Mouse (Mus musculus) midbrain, embryonic 11.5 days (tissue): ENCODE measurements around the gene Hsd17b11. TPM values are rescaled to one million over a fixed set of nuclear protein-coding genes. Genes with fewer than 3 reads are reported as not detected.

ENCODE experiments used
- ATAC-seq: fragments of 200-750 bp; cut with Nextera tagmentation; 2 replicates; pipeline ENCODE4 v1.8.0; 2017; ENCODE audit warnings: moderate TSS enrichment, moderate library complexity; ENCODE audit not compliant: low FRiP score
- DNase-seq: peaks from one replicate; pipeline ENCODE4 v3.0.0; 2015; ENCODE audit warnings: low spot score; ENCODE audit errors: missing footprints
- H3K27ac ChIP-seq: fragments of 300-500 bp; sonication (generic); 2 replicates; pipeline ENCODE4 v1.5.1; 2014; ENCODE audit warnings: low read depth, low read length
- H3K27me3 ChIP-seq: fragments of 300-500 bp; sonication (generic); 2 replicates; pipeline ENCODE4 v1.6.1; 2014; ENCODE audit warnings: mild to moderate bottlenecking, low read length, moderate library complexity, mixed read lengths; ENCODE audit not compliant: control insufficient read depth, insufficient read depth
- H3K36me3 ChIP-seq: fragments of 300-500 bp; sonication (generic); 2 replicates; pipeline ENCODE4 v1.6.1; 2014; ENCODE audit warnings: mild to moderate bottlenecking, low read length, moderate library complexity, mixed read lengths; ENCODE audit not compliant: control insufficient read depth, insufficient read depth
- H3K4me1 ChIP-seq: fragments of 300-500 bp; sonication (generic); 2 replicates; pipeline ENCODE4 v1.6.1; 2014; ENCODE audit warnings: low read length; ENCODE audit not compliant: control insufficient read depth, insufficient read depth
- H3K4me2 ChIP-seq: fragments of 300-500 bp; sonication (generic); 2 replicates; pipeline ENCODE4 v1.6.1; 2014; ENCODE audit warnings: mild to moderate bottlenecking, moderate library complexity
- H3K4me3 ChIP-seq: fragments of 300-500 bp; sonication (generic); 2 replicates; pipeline ENCODE4 v1.5.1; 2014; ENCODE audit warnings: low read depth, low read length
- H3K9ac ChIP-seq: fragments of 300-500 bp; sonication (generic); 2 replicates; pipeline ENCODE4 v1.6.1; 2014; ENCODE audit warnings: low read length
- H3K9me3 ChIP-seq: fragments of 300-500 bp; sonication (generic); 2 replicates; pipeline ENCODE4 v1.6.1; 2016; ENCODE audit warnings: low read length; ENCODE audit not compliant: control insufficient read depth
- WGBS: fragments of 180-500 bp; shearing (Covaris S2); extraction: QIAGEN DNeasy Blood & Tissue Kit; methylation state at CpG from one replicate; pipeline ENCODE4 v1.1.7; 2014; 5-methylcytosine and 5-hydroxymethylcytosine counted together
- polyA plus RNA-seq: library from polyadenylated mRNA; unstranded; fragments of >200 nt; fragmentation: Nextera tagmentation; extraction: Ambion mirVana; gene quantifications from 2 replicates; pipeline ENCODE4 v1.2.1, GENCODE M21; 2014

Gene Hsd17b11
- polyA plus RNA-seq, 1 experiment from 2014 or later = 1.1 TPM

DNA sequence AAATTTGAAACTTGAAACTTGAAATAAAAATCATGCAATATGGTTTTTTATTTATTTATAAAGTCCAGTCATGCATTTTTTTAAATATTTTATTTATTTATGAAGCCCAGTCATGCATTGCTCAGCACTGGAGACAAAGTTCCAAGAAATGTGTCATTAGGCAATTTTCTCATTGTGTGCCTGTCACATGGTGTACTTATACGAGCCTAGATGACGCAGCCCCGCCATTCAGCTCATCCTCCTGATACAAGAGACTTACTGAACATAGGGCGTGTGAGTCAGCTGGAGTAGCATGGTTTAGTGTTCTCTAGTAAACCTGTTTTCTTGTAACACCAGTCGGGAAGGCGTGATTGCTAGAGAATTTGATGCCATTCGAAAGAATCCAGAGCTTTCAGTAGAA, 34.6 kb upstream of the Hsd17b11 start:
- H3K36me3 ChIP-seq = peaks cover 6% of the 10 kb centered on the region
- no peaks in the 10 kb centered on the region for H3K9me3 ChIP-seq
- 92% methylated on average over 7 of the region's 7 CpGs for WGBS
- no peak overlapping the region for H3K9ac ChIP-seq
- no peak overlapping the region for H3K4me2 ChIP-seq
- no peak for DNase-seq
- no peaks in the 10 kb centered on the region for H3K4me1 ChIP-seq
- no peaks in the 10 kb centered on the region for H3K27me3 ChIP-seq
- ATAC-seq = no peak
- no peak overlapping the region for H3K4me3 ChIP-seq
- no peak overlapping the region for H3K27ac ChIP-seq

DNA sequence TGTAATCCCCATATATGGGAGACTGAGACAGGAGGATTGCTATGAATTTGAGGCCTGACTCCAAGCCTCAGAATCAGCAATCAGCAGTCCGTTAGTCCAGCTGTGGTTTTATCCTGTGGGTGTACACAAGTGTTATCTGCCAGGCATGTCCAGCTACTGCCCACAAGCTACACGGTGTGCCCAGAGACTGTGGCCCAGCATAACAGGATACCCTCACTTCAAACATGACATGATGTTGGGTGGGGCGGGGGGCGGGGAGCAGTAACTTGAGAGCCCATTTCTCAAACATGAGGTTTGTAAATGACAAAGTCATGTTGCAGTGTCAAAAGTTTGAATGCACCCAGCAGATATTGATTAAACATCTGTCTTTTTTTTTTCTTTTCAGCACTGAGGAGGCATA, 34.1 kb upstream of the Hsd17b11 start:
- Histone ChIP-seq H3K4me3 (no peak overlapping the region), H3K4me1 (no peaks in the 10 kb centered on the region), H3K27me3 (no peaks in the 10 kb centered on the region), H3K9ac (no peak overlapping the region), H3K4me2 (no peak overlapping the region), H3K36me3 (peaks cover 10% of the 10 kb centered on the region), H3K9me3 (no peaks in the 10 kb centered on the region), H3K27ac (no peak overlapping the region)
- DNase-seq (no peak), ATAC-seq (no peak)
- WGBS = 91% methylated on average over 4 of the region's 4 CpGs

DNA sequence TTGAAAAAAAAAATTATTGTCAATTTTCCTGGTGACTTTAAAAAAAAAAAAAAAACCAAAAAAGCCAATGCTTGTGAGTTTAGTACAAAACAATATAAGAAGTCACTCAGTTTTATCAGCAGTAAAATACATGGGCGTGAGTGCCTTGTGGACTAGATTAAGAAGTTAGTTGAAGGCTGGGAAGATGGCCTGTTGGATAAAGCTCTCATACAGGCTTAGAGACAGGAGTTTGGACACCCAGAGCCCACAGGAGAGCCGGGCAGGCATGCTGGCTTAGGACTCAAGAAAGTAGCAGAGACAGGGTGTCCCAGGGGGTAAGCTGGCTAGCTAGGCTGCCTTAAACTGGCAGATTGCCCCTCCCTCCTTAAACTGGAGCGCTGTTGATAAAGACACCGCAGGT, 33.2 kb upstream of the Hsd17b11 start:
- 94% methylated on average over 4 of the region's 4 CpGs for WGBS
- Histone ChIP-seq H3K9ac (no peak overlapping the region), H3K4me3 (no peak overlapping the region), H3K27ac (no peak overlapping the region), H3K4me2 (no peak overlapping the region), H3K36me3 (peaks cover 10% of the 10 kb centered on the region), H3K9me3 (no peaks in the 10 kb centered on the region), H3K4me1 (no peaks in the 10 kb centered on the region), H3K27me3 (no peaks in the 10 kb centered on the region)
- ATAC-seq (no peak), DNase-seq (no peak)

DNA sequence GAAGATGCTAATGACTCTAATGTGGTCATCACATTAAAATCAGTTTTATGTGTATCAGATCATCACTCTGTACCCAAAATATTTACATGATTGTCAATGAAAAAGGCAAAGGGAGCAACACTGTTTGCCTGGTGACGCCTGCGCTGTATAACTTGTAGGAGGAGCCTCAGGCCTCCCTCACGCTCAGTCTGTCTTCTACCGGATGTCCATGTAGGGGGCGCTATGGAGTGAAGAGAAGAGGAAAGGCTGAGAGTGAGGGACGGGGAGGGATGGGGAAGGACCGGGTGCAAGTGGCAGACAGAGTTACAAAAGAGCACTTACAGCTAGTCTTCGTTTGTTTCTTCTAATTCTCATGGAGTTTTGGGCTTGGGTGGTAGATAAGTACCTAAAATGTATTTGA, 31.2 kb upstream of the Hsd17b11 start:
- no peak overlapping the region for H3K27ac ChIP-seq
- 58% methylated on average over 8 of the region's 8 CpGs for WGBS
- ATAC-seq = no peak
- no peaks in the 10 kb centered on the region for H3K27me3 ChIP-seq
- peaks cover 1% of the 10 kb centered on the region; the same call in 1 of the 2 replicates for H3K4me1 ChIP-seq
- no peak overlapping the region for H3K4me2 ChIP-seq
- no peaks in the 10 kb centered on the region for H3K9me3 ChIP-seq
- DNase-seq = no peak
- H3K9ac ChIP-seq = no peak overlapping the region
- H3K36me3 ChIP-seq = peaks cover 10% of the 10 kb centered on the region
- no peak overlapping the region for H3K4me3 ChIP-seq

DNA sequence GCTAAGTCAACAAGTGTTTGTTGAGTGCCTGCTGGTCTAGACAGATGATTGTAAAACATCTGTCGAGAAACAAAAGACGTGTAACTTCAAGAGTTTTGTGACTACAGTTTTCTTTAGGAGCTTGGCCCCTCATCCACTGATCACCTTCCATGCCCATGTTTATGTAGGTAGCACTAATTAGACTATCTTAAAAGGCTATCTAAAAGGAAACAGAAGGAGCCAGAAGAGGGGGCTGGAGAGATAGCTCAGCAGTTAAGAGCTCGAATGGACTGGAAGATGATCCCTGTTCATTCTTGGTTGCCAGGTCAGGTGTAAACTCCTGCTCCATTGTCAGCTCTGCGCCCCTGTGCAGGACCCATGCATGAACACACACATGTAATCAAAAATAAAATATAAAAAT, 26.4 kb upstream of the Hsd17b11 start:
- no peaks in the 10 kb centered on the region for H3K27me3 ChIP-seq
- peaks cover 4% of the 10 kb centered on the region; the same call in 1 of the 2 replicates for H3K4me1 ChIP-seq
- H3K4me2 ChIP-seq = peak overlapping the region; percentile 46
- DNase-seq (no peak), ATAC-seq (no peak)
- H3K9ac ChIP-seq = no peak overlapping the region
- peaks cover 10% of the 10 kb centered on the region for H3K36me3 ChIP-seq
- WGBS = 59% methylated on average over 4 of the region's 4 CpGs
- no peaks in the 10 kb centered on the region for H3K9me3 ChIP-seq
- peak overlapping the region; percentile 68; the same call in 1 of the 2 replicates for H3K4me3 ChIP-seq
- no peak overlapping the region for H3K27ac ChIP-seq

DNA sequence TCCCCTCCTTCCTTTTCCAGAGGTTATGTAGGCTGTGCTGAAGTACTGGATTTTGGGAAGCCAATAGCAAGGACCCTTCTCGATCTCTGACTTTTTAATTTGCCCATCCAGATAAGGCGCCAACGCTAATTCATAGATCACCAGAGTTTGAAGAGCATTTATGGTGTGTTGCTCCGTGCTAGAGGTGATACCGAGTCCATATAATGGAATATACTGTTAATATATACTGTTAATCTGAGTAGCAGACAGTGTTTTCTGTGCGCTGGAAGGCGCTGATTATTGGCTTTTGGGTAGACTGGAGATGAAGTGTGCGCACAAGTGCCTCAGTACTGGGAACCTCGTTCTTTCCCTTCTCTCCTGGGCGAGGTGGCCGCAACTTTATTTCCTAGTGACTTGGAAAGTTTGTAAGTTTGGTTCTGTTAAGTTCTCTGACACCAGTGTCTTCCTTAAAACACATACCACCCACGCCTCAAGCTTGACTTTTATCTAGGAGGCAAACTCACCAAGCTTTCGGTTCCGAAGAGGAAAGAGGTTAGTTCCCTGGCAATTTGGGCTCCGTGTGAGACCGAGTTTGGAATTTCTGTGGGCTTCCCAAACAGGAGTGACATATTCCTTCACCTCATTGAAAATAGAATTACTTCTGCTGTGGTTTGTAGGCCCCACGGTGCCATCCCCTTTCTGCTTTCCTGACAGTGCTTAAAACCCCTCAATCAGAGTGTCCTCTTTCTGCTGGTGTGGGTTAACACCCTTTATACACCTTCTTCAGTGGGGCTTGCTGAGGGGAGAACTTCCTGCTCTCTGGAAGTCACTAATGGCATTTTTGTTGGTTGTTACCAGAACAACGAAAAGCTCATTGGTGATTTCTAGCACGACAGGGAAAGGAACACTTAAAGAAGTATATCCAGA, 25.7 kb upstream of the Hsd17b11 start:
- peaks cover 4% of the 10 kb centered on the region; the same call in 1 of the 2 replicates for H3K4me1 ChIP-seq
- no peak; the same call in 1 of the 2 replicates for ATAC-seq

DNA sequence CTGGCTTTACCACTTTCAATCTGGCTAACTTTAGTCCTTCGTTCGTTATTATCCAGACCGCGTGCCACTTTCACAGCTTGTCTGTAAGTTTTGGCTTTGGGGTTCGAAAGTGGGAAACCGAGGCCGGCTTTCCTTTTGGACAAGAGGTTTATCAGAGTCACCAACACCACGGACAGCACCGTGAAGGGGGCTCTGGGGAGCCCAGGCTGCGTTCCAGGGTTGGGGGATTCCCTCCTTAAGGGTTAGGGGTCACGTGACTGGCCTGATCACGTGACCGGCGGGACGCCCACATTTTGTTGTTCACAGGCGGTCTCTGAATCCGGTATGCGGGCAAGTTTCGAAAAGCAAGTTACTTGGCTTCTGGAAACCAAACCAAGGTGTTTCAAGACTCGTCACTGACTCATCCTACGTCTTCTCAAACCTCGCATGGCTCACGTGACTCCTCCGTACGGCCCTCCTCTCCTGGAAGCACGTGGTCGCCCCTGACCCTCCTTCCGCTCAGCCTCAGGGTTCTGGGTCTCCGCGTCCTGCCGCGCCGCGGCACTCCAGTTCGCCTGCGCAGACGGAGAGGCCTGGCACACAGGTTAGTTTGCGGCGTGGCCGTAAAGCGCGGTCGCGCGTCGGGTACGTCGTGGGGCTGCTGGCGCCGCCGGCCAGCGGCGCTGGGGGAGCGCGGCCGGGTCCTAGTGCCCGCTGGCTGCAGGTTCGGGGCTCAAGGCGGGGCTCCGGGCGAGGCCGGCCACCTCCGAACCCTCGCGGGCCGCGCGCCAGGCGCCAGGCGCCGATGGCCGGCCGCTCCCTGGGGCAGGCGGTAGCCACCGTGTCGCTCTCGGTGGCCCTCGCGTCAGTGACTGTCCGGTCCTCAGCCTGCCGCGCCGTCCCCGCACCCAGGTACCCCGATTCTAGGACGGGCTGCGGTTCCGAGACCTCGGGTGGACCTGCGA, 24.8 kb upstream of the Hsd17b11 start, which contains the start of gene Nudt9:
Nudt9 (plus strand) TSS at position 51 of the 944 bp plus-strand sequence.
- 6% methylated on average over 88 of the region's 90 CpGs for WGBS
- peak within 1 kb of the TSS; percentile 88 for H3K9ac ChIP-seq
- H3K27ac ChIP-seq = peak within 1 kb of the TSS; percentile 67; the same call in 1 of the 2 replicates
- peak within 1 kb of the TSS; percentile 46 for H3K4me2 ChIP-seq
- ATAC-seq (peak; percentile 99), DNase-seq (peak; percentile 99)
- peak within 1 kb of the TSS; percentile 68 for H3K4me3 ChIP-seq
- no peaks in the 10 kb centered on the region for H3K27me3 ChIP-seq
- peaks cover 7% of the 10 kb centered on the region for H3K36me3 ChIP-seq
- peaks cover 4% of the 10 kb centered on the region; the same call in 1 of the 2 replicates for H3K4me1 ChIP-seq
- no peaks in the 10 kb centered on the region for H3K9me3 ChIP-seq

More for the DNA sequence above, 25.7 kb upstream of the Hsd17b11 start:
- peak overlapping the region; percentile 46 for H3K4me2 ChIP-seq
- no peak for DNase-seq
- WGBS = 13% methylated on average over 19 of the region's 19 CpGs
- H3K4me3 ChIP-seq = peak overlapping the region; percentile 68
- H3K27me3 ChIP-seq = no peaks in the 10 kb centered on the region
- H3K36me3 ChIP-seq = peaks cover 10% of the 10 kb centered on the region
- no peak overlapping the region; the same call in 1 of the 2 replicates for H3K27ac ChIP-seq
- no peaks in the 10 kb centered on the region for H3K9me3 ChIP-seq
- H3K9ac ChIP-seq = peak overlapping the region; percentile 88

DNA sequence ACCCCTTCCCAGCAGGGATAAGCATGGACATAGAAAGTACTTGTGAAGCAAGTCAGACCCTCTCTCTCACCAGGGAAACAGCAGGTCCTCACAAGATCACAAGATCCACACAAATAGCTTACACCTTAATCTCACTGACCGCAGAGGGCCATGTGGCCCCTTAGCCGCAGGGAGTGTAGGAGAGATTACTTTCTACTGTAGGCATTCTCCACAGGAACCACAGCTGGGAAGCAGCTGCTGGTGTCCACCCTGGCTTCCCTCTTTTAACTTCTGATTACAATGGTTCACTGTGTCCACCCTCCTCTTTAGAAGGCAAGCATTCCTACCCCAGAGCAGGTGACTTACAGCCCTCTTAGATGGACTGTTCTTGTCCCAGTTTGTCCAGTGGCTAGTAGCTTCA, 22.0 kb upstream of the Hsd17b11 start:
- Histone ChIP-seq H3K9ac (no peak overlapping the region), H3K4me1 (peaks cover 4% of the 10 kb centered on the region; the same call in 1 of the 2 replicates), H3K4me3 (no peak overlapping the region), H3K27ac (no peak overlapping the region), H3K9me3 (no peaks in the 10 kb centered on the region), H3K27me3 (no peaks in the 10 kb centered on the region), H3K36me3 (no peaks in the 10 kb centered on the region), H3K4me2 (no peak overlapping the region)
- 43% methylated on average over 2 of the region's 2 CpGs for WGBS
- DNase-seq (peak; percentile 75), ATAC-seq (no peak)
